Mouse (Mus musculus) testis, postnatal 14 days (tissue): ENCODE data around the gene Gfap.

ENCODE experiments used
- DNase-seq: peaks from one replicate; pipeline ENCODE4 v3.0.0; 2021; ENCODE audit warnings: low spot score

Gfap gene

GRCm38 (mm10) chr11:102900763-102901162, at the start of gene Gfap:
Gene Gfap, minus strand, starts transcription at chr11:102900912.
- DNase-seq: peak; percentile 51

- no peak for DNase-seq
Observed at GRCm38 (mm10) chr11:102948043-102948961, 47.6 kb upstream of the Gfap start.

GRCm38 (mm10) chr11:102946992-102947343, 46.3 kb upstream of the Gfap start:
- no peak for DNase-seq

GRCm38 (mm10) chr11:102946265-102946991, 45.7 kb upstream of the Gfap start, which contains the start of gene C1ql1:
Gene C1ql1, minus strand, starts transcription at chr11:102946688.
- DNase-seq: peak; percentile 85

GRCm38 (mm10) chr11:102945306-102946264, 44.9 kb upstream of the Gfap start:
- no peak for DNase-seq

GRCm38 (mm10) chr11:102941236-102941635, 40.5 kb upstream of the Gfap start:
- no peak for DNase-seq

- no peak for DNase-seq
Observed at GRCm38 (mm10) chr11:102939024-102939675, 38.4 kb upstream of the Gfap start.

- no peak for DNase-seq
Observed at GRCm38 (mm10) chr11:102937529-102938182, 36.9 kb upstream of the Gfap start.

- DNase-seq: no peak
Observed at GRCm38 (mm10) chr11:102936272-102936671, 35.6 kb upstream of the Gfap start.

- no peak for DNase-seq
Observed at GRCm38 (mm10) chr11:102930672-102931071, 30.0 kb upstream of the Gfap start.

GRCm38 (mm10) chr11:102925351-102925717, 24.6 kb upstream of the Gfap start:
- DNase-seq: no peak

- DNase-seq: peak; percentile 96
Observed at GRCm38 (mm10) chr11:102924557-102925350, 24.0 kb upstream of the Gfap start, which contains the start of gene Kif18b. Gene Kif18b, minus strand, starts transcription at chr11:102925124.

GRCm38 (mm10) chr11:102921491-102921890, 20.8 kb upstream of the Gfap start:
- DNase-seq: no peak

GRCm38 (mm10) chr11:102918077-102918476, 17.4 kb upstream of the Gfap start:
- no peak for DNase-seq

- no peak for DNase-seq
Observed at GRCm38 (mm10) chr11:102915380-102915779, 14.7 kb upstream of the Gfap start.

- no peak for DNase-seq
Observed at GRCm38 (mm10) chr11:102911376-102911775, 10.7 kb upstream of the Gfap start.

- no peak for DNase-seq
Observed at GRCm38 (mm10) chr11:102903654-102904053, 2.9 kb upstream of the Gfap start.

- DNase-seq: no peak
Observed at GRCm38 (mm10) chr11:102902107-102902506, 1.4 kb upstream of the Gfap start.

GRCm38 (mm10) chr11:102901199-102901598, 487 bp upstream of the Gfap start:
- no peak for DNase-seq

- no peak for DNase-seq
Observed at GRCm38 (mm10) chr11:102898408-102898807, 2.3 kb downstream of the Gfap start.
